Mouse (Mus musculus): ENCODE measurements at regions not wholly inside any gene's neighbourhood (a gene's known extent, or its start where the extent isn't known, plus 50 kb on each side); places are given as distances from the start of the nearest gene placed in this dataset.
"Not testable (repeated sequence)": the region's sequence is repeated elsewhere in the genome, so short reads cannot be mapped to it uniquely, and the experiment has no call there.

- not testable (repeated sequence) for DNase-seq
Observed at GRCm38 (mm10) chr14:40455631-40456030, 437.4 kb downstream of the Sh2d4b start.

- peak in 1 of 2 experiments; percentile 32 for DNase-seq
Observed at GRCm38 (mm10) chr14:40450823-40451222, 442.2 kb downstream of the Sh2d4b start.

GRCm38 (mm10) chr14:40449566-40449965, 443.5 kb downstream of the Sh2d4b start:
- not testable (repeated sequence) for DNase-seq
